Mouse (Mus musculus) heart, postnatal 0 days (tissue): ENCODE results near the gene Gm28043.

ENCODE experiments used
- CTCF ChIP-seq: IDR thresholded peaks from 2 replicates; pipeline ENCODE4 v1.5.1; 2016; ENCODE audit warnings: antibody characterized with exemption, control low read depth, low read depth
- EP300 ChIP-seq: IDR thresholded peaks from 2 replicates; pipeline ENCODE4 v1.6.1; 2016; ENCODE audit warnings: antibody characterized with exemption, low read depth

DNA sequence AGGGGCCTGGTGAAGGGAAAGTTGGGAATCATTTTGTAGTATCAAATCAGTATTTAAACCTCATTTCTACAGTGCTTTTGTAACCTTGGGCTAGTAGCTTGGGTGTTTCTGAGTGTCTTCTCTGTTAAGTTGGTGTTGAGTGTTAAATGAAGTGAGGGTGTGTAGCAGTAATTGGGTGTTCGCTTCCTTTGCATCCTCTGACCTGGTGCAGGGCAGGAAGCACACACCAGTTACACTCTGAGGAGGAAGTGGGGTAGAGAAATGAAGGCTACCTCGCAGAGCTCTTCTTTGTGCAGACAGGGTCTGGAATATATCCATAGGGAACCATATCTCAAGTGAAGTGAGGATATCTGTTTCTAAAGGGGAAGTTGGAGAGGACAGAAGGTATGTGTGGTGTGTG is 66.2 kb downstream of the Gm28043 start:
- TF ChIP-seq CTCF (no peak), EP300 (no peak)
